Mouse (Mus musculus): ENCODE data around the gene Mrpl9. TPM values are rescaled to one million over a fixed set of nuclear protein-coding genes. Genes with fewer than 3 reads are reported as not detected.

Gene Mrpl9
- polyA plus RNA-seq, 1 experiment from 2014 or later: 32.0 TPM

DNA sequence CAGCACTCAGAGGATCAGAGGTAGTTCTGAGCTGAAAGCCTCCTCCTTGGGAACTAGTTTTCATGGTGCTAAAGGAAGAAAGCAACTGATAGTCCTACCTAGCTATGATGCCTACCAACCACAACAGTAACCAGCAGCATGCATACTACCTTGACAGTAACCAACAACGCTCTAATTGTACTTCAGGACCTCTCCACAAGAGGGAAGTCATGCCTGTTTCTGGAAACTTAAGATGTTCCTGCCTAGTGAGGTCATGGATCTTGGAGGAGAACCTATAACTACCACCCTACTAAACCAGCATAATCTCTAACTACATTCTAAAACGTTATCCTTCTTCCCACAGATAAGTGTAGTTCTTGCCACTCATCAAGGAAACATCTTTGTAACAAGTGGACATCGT lies 1.9 kb upstream of the Mrpl9 start:
- Histone ChIP-seq H3K27ac (no peak overlapping the region), H3K4me3 (ENCODE audit: inconsistent target) (no peak overlapping the region), H3K36me3 (ENCODE audit: inconsistent target) (peaks cover 11% of the 10 kb centered on the region; the same call in 1 of the 2 replicates), H3K79me2 (ENCODE audit: inconsistent target) (peaks cover 16% of the 10 kb centered on the region)
- 58% methylated on average over 3 of the region's 3 CpGs for WGBS (ENCODE audit: missing documents)

DNA sequence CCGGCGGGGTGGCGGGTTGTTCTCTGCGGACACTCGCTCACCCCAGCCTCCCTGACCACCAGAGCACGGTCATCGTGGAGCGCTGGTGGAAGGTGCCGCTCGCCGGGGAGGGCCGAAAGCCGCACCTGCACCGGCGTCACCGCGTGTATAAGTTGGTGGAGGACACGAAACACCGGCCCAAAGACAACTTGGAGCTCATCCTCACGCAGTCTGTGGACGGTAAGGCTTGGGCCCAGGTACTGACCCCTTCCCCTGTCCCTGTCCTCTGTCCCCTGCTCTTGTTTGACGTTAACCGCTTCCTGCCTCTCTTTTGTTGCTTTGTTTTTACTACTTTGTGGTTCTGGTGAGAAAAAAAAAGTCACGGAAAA lies 463 bp downstream of the Mrpl9 start, which contains the start of gene Oaz3:
Gene Oaz3 (minus strand): TSS at position 319 of the 368 bp plus-strand sequence.
- under 1% methylated on average over 24 of the region's 24 CpGs for WGBS (ENCODE audit: missing documents)
- Histone ChIP-seq H3K27ac (peak within 1 kb of the TSS; percentile 52), H3K79me2 (ENCODE audit: inconsistent target) (peaks cover 16% of the 10 kb centered on the region), H3K36me3 (ENCODE audit: inconsistent target) (peaks cover 32% of the 10 kb centered on the region), H3K4me3 (ENCODE audit: inconsistent target) (peak within 1 kb of the TSS; percentile 79)

DNA sequence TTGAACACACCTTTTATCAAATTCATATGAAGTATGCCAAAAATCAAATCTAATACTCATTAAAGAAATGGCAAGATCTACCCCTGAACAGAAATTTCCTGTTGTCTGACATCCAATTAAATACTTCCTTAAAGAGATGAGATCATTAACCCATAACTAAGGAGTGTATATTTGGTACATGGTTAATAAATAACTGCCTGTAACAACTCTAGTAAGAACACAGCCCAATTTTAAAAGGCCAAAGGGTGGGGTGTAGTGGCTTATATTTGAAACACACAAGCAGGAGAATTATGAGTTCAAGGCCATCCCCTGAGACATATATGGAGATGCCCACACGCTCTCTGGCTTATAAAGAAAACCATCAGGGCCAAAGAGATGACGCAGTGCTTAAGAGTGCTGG lies 6.3 kb downstream of the Mrpl9 start:
- Histone ChIP-seq H3K4me3 (ENCODE audit: inconsistent target) (no peak overlapping the region), H3K27ac (no peak overlapping the region), H3K79me2 (ENCODE audit: inconsistent target) (peaks cover 4% of the 10 kb centered on the region), H3K36me3 (ENCODE audit: inconsistent target) (peaks cover 32% of the 10 kb centered on the region)
- 97% methylated on average over 2 of the region's 2 CpGs for WGBS (ENCODE audit: missing documents)

DNA sequence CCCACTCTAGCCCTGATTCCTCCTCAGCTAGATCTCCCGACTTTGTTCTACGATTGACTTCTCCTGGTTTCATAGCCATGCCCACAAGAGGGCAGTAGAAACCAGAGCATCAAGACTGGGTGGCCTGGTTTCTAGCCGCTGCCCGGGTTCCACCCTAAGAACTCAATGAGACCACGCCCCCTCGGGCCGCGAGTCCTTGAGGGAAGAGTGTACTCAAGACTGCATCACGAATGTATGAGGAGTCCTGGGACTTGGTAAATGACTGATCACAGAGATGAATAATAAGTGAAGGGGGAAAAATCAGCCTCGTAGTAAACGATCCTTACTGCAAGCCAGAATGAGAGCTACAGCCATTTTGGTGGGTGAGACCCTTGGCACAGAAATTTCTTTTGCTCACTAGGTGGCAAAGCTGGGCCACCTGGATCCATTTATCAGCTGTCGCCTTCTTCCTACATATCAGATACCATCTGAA lies 13.4 kb downstream of the Mrpl9 start:
- Histone ChIP-seq H3K27ac (no peak overlapping the region), H3K79me2 (ENCODE audit: inconsistent target) (no peaks in the 10 kb centered on the region), H3K36me3 (ENCODE audit: inconsistent target) (no peaks in the 10 kb centered on the region), H3K4me3 (ENCODE audit: inconsistent target) (no peak overlapping the region)
- 2% methylated on average over 12 of the region's 12 CpGs for WGBS (ENCODE audit: missing documents)

DNA sequence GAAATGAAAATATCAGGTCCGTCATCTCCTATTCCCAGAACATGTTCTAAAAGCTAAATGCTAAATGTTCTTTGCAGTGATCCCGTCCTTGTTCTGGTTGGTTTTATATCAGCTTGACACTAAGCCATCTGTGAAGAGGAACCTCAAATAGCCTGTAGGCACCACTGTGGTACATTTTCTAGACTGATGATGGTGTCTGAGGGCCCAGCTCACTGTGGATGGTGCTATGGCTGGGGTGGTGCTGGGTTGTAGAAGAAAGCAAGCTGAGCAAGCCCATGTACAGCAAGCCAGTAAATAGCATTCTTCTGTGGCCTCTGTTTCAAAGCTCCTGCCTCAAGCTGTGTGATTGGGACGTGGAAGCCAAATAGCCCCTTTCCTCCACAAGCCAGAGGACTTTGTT lies 13.9 kb downstream of the Mrpl9 start:
- Histone ChIP-seq H3K79me2 (ENCODE audit: inconsistent target) (no peaks in the 10 kb centered on the region), H3K27ac (no peak overlapping the region), H3K36me3 (ENCODE audit: inconsistent target) (no peaks in the 10 kb centered on the region), H3K4me3 (ENCODE audit: inconsistent target) (no peak overlapping the region)
- WGBS (ENCODE audit: missing documents): 81% methylated on average over 3 of the region's 3 CpGs

DNA sequence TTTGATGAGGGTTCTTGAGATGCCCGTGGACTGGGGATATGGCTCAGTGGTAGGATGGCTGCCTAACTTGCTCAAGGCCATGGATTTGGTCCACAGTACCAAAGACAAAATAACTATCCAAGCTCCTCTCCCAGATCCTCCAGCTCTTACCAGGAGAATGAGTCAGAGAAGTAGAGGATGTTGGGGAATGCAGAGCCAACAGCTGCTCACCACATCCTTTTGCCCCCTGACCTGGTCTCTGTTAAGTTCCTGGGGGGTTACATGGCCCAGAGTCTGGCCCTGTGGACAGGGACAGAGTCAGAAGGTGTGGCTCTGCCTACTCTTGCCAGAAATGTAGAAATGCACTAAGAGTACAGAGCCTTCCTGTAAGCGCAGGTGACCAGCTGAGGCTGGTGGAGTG lies 16.7 kb downstream of the Mrpl9 start:
- H3K4me3 ChIP-seq (ENCODE audit: inconsistent target): no peak overlapping the region

DNA sequence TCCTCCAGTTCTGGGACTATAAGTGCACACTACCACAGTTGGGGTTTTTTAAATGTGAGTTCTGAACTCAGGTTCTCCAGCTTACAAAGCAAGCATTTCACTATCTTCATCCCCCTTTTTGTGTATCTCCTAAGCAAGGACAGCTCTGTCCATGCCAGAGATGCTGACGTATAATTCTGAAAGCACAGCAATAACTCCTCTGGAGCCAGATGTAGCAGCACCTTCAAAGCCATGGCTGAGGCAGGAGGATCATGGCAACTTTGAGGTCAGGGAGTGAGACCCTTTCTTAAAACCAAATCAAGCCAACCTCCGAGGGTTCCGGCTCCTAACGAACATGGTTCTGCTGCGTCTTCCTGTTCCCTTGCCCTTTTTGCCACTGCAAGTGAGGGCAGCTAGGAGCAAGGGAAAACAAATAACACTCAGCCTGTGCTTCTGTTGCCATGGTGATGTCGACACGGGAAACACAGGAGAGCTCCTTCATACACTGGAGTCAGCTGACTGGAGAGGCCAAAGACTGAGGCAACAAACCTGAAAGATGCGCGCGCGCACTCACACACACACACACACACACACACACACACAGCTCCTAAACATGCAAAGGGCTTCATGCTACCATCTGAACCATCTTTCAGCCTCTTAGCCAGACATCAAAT lies 20.9 kb downstream of the Mrpl9 start:
- Histone ChIP-seq H3K4me3 (ENCODE audit: inconsistent target) (no peak overlapping the region), H3K79me2 (ENCODE audit: inconsistent target) (no peaks in the 10 kb centered on the region), H3K27ac (no peak overlapping the region), H3K36me3 (ENCODE audit: inconsistent target) (no peaks in the 10 kb centered on the region)
- 78% methylated on average over 11 of the region's 11 CpGs for WGBS (ENCODE audit: missing documents)

More for the DNA sequence above, 16.7 kb downstream of the Mrpl9 start:
- 100% methylated on average over 2 of the region's 2 CpGs for WGBS (ENCODE audit: missing documents)
- no peaks in the 10 kb centered on the region for H3K36me3 ChIP-seq (ENCODE audit: inconsistent target)
- H3K27ac ChIP-seq: no peak overlapping the region
- no peaks in the 10 kb centered on the region for H3K79me2 ChIP-seq (ENCODE audit: inconsistent target)

DNA sequence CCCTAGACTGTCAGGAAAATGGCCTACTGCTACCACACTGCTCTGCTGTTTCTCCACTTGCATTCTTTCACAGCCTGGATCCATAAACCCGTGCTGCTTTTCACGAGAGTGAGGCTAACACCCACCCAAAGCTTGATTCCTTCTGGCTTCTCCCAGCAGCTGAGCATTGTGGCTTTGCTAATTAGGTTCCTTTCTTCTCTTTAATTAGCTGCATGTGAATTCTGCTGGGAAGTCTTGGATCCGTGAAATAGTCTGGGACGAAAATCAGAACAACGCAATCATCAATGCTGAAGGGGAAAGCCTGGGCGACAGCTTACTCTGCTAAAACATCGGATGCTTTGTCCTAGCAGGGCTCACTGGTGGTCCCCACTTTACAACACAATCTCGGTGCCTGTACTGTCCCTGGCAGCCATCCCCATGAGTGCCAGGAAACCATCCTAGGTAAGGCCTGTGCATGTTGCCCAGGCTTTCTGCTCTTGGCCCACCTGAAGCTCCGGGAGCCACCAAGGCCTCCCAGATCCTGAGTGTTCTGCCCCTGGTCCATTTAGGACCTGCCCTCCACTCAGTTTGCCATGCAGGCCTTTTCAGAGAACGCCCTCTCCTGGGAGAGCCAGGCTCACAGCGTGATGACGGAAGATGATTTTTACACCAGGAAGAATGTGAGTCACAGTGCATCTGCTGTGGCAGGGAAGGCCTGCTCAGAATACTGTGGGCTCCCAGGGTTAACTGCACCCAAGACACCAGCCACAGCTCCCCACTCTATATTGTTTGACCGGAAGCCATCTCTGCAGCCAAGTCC lies 22.7 kb downstream of the Mrpl9 start:
- H3K36me3 ChIP-seq (ENCODE audit: inconsistent target): no peaks in the 10 kb centered on the region
- WGBS (ENCODE audit: missing documents): 92% methylated on average over 12 of the region's 13 CpGs
- H3K27ac ChIP-seq: no peak overlapping the region
- H3K79me2 ChIP-seq (ENCODE audit: inconsistent target): no peaks in the 10 kb centered on the region
- H3K4me3 ChIP-seq (ENCODE audit: inconsistent target): no peak overlapping the region

DNA sequence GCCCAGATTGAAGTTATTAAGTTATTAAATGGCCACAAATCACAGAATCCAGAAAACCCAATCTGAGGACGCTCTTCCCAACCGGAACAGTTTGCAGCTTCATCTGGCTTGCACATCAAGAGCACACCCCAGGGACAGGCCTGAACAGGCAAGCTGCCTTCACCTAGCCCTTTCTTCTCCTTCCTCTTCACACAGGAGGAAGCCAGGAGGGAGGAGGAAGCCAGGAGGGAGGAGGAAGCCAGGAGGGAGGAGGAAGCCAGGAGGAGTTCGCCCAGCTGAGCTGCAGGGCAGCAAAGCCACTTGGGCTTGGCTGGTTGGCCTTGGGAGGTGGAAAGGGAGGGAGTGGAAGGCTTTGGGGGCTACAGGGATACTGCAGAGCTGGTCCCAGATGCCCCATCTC lies 25.8 kb downstream of the Mrpl9 start:
- Histone ChIP-seq H3K79me2 (ENCODE audit: inconsistent target) (no peaks in the 10 kb centered on the region), H3K36me3 (ENCODE audit: inconsistent target) (no peaks in the 10 kb centered on the region), H3K4me3 (ENCODE audit: inconsistent target) (no peak overlapping the region), H3K27ac (no peak overlapping the region)
- WGBS (ENCODE audit: missing documents): 62% methylated on average over 3 of the region's 3 CpGs

DNA sequence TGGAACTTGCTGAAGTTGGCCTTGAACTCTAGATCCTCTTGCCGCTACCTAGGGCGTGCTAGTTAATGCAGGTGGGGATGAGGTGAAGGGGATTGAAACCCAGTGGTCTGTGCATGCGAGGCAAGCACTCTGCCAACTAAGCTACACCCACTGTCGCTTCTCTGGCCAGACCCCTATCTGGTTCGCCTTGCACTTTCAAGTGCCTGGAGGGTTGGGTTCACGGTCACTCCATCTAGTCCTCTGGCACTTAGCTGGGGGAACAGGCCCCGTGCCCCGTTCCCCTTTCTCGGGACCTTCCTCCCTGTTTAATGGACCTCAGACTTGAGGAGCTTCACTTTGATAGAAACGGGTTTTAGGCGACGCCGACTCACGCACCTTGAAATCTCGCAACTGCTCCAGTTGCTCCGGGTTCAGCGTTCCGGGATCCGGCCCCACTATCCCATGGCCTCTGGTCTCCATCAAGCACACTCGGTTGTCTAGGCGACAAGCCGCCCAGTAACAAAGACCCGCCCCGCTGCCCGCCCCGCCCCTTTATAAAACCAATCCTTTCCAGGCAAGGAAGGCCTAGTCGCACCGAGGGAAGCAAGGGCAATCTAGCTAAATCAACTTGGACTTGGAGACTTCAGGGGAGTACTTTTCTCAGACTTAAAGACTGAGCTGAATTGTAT lies 29.5 kb downstream of the Mrpl9 start:
- H3K4me3 ChIP-seq (ENCODE audit: inconsistent target): no peak overlapping the region
- H3K79me2 ChIP-seq (ENCODE audit: inconsistent target): no peaks in the 10 kb centered on the region
- H3K36me3 ChIP-seq (ENCODE audit: inconsistent target): no peaks in the 10 kb centered on the region
- WGBS (ENCODE audit: missing documents): 32% methylated on average over 27 of the region's 28 CpGs
- no peak overlapping the region for H3K27ac ChIP-seq

DNA sequence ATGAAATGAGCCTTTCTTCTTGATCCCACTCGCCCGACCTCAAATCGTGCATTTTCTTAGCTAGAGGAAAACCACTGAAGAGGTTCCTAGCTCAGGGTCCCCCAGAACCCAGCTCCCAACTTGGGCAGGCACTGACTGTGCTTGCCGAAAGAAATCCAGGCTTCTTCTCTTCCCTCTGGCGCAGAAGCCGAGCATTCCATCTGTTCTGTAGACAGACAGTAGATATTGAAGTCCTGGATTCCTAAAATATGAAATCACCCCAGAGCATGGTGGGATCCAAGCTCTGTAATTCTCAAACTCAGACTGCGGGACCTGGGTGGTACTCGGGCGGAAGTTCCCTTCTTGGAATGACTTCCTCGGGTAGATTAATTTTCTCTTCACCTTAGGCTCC lies 30.0 kb downstream of the Mrpl9 start:
- 80% methylated on average over 10 of the region's 10 CpGs for WGBS (ENCODE audit: missing documents)
- H3K27ac ChIP-seq: no peak overlapping the region
- H3K4me3 ChIP-seq (ENCODE audit: inconsistent target): no peak overlapping the region
- H3K79me2 ChIP-seq (ENCODE audit: inconsistent target): no peaks in the 10 kb centered on the region
- no peaks in the 10 kb centered on the region for H3K36me3 ChIP-seq (ENCODE audit: inconsistent target)

DNA sequence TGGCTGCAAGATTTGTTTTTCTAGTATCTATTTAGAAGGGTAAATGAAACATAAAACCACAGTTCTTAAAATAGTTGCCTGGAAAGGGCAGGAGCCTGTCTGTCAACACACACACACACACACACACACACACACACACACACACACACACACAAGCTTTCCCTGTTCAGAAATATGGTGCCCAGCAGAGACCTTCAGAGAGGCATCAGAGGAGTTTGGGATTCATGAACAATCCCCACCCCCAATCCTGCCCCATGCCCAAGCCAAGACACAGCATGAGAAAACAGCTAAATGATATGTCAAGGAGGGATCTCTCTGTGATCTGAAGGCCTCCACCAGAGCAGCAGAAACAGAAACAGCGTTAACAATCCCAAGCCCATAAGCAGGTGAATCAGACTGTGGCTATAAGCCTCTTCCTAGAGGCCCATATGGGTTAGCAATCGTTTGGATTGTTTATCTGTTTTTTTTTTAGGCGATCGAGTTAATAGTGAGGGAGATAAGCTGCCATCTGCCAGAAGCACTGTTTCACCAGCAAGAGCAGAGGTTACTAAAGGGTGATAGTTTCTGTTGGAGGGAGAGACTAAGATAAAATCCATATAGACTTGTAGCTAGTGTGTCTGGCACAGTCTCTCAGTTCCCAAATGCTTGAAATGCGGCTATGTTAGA lies 30.6 kb downstream of the Mrpl9 start:
- WGBS (ENCODE audit: missing documents): 93% methylated on average over 5 of the region's 5 CpGs

DNA sequence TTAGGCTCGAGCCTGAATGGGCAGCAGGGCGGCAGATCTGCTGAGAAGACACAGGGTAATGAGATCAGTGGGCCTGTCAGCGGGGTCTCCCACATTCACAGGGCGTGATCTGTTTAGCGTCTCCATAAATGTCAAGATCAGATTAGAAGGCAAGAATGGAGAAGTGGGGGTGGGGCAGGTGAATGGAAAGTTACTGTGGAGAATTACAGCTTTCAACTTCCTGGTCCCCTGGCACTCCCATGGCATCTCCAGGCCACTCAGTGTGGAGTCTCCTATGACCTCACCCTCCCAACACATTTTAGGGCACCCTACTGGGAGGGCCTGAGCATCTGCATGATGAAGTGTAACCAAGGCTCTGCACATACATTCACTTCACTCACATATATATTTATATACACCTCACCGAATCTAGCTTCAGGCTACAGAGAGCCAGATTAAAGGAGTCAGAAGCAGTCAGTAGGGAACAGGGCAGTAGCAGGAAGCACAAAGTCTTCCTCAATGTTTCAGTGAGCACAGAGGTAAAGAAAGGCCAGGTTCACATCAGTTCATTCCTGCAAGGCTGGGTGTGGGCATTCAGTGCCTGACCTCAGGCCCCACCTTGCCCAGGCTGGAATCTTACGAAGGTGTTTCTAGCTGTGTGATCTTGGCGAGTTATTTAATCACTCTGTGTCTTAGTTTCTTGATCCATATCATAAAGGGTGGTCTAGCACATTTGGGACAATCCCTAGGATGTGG lies 33.4 kb downstream of the Mrpl9 start:
- no peak overlapping the region for H3K27ac ChIP-seq
- WGBS (ENCODE audit: missing documents): 66% methylated on average over 8 of the region's 8 CpGs
- no peak overlapping the region for H3K4me3 ChIP-seq (ENCODE audit: inconsistent target)
- H3K36me3 ChIP-seq (ENCODE audit: inconsistent target): no peaks in the 10 kb centered on the region
- H3K79me2 ChIP-seq (ENCODE audit: inconsistent target): no peaks in the 10 kb centered on the region

More for the DNA sequence above, 30.6 kb downstream of the Mrpl9 start:
- Histone ChIP-seq H3K27ac (no peak overlapping the region), H3K4me3 (ENCODE audit: inconsistent target) (no peak overlapping the region), H3K36me3 (ENCODE audit: inconsistent target) (no peaks in the 10 kb centered on the region), H3K79me2 (ENCODE audit: inconsistent target) (no peaks in the 10 kb centered on the region)

DNA sequence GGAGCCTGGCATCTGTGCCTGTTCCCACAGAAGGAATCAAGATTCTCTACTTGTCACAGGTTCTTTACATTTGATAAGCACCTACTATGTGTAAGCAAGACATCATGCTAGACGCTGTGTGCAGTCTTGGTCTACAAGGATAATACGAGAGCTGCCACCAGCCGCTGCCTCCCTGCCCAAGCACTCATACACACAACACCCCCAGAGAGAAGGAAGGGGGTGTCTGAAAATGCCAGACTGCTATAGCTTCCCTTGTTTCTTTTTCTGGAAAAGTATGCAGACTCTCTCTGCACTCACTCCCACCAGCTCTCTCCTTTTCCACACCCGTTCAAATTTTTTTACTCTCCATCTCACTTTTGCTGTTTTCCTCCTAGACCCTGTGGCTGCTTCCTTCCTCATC lies 34.3 kb downstream of the Mrpl9 start:
- H3K27ac ChIP-seq: no peak overlapping the region
- 60% methylated on average over 3 of the region's 4 CpGs for WGBS (ENCODE audit: missing documents)
- H3K36me3 ChIP-seq (ENCODE audit: inconsistent target): no peaks in the 10 kb centered on the region
- no peak overlapping the region for H3K4me3 ChIP-seq (ENCODE audit: inconsistent target)
- H3K79me2 ChIP-seq (ENCODE audit: inconsistent target): no peaks in the 10 kb centered on the region
